Mouse (Mus musculus) heart, adult 2 months (tissue): ENCODE measurements around the gene Stk40.

Source experiments
- CTCF ChIP-seq: fragments of 200-600 bp; IDR thresholded peaks from 2 replicates; pipeline ENCODE4 v1.8.1; 2022; ENCODE audit warnings: antibody characterized with exemption, mild to moderate bottlenecking, moderate library complexity
- POLR2A ChIP-seq: fragments of 200-500 bp; IDR thresholded peaks from 2 replicates; pipeline ENCODE4 v1.6.1; 2011; ENCODE audit warnings: mild to moderate bottlenecking, low read depth, low read length, control low read depth; ENCODE audit not compliant: insufficient read depth

DNA sequence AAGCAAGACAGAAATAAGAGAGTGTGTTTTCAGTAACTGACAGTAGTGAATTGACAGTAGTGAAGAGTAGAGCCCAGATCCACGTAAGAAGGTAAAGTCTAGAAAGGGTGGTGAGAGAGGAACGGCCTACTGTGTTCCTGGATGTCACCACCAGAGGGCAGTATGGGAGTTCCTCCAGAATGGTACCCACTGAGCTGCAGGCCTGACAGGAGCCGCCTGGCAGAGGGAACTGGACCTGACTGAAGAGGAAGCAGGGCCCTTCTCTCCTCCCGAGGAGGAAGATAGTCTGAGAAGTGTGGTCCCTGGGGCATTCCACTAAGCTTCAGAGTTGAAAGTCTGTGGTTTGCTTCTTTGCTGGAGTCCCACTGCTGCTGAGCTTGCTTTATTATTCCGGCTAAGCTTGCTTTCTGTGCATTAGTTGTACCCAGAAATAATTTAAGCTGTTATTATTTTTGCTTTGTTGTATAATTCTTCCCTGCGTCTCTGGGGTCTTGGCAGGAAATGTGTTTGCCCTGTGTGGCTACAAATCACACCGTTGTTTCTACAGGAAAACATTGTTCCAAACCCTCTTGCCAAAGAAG lies 17.7 kb upstream of the Stk40 start:
- TF ChIP-seq POLR2A: no peak
- TF ChIP-seq CTCF: peak; percentile 93
